Mouse (Mus musculus): ENCODE measurements around the gene Usp5. TPM values are rescaled to one million over a fixed set of nuclear protein-coding genes. Genes with fewer than 3 reads are reported as not detected.

Usp5 gene
- total and polyA plus RNA-seq, 2 experiments, result 49.3 to 55.9 TPM

DNA sequence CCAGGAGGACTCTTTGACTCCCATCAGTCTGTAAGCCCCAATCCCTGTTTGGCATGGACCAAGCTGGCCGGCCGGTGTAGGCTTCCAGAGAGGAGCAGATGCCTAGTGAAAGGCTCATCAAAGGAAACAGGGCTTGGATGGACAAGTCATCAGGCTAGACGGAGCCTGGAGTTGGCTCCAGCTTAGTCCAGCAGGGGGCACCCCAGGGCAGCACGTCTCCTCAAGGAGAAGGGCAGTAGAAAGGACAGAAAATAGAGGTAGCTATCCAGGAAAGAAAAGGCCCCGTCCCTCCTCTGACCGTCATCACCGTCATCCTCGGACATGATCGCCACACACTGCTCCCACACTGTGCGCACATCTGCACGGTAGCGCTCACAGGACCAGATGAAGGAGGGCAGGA lies 30.4 kb upstream of the Usp5 start:
- peak; percentile 52 for DNase-seq (ENCODE audit: extremely low read depth, low read depth, low spot score)
- TF ChIP-seq CTCF (IDR thresholded peaks at IDR 0.05; ENCODE audit: low read depth, low read length) (peak; percentile 96), POLR2A (IDR thresholded peaks at IDR 0.05; ENCODE audit: extremely low read depth, insufficient read depth, low read length) (no peak)
- H3K4me3 ChIP-seq (ENCODE audit: insufficient read depth, low read depth, low read length), result no peak overlapping the region
- peaks cover 1% of the 10 kb centered on the region; the same call in 1 of the 2 replicates for H3K4me1 ChIP-seq (ENCODE audit: control insufficient read depth, insufficient read depth, low read length)
- H3K9ac ChIP-seq (ENCODE audit: low read depth, low read length), result no peak overlapping the region
- no peaks in the 10 kb centered on the region for H3K79me2 ChIP-seq (ENCODE audit: control insufficient read depth, insufficient read depth, low read length)
- no peak overlapping the region for H3K27ac ChIP-seq (replicated peaks; ENCODE audit: insufficient read depth, low read depth, low read length)
- WGBS, result 5% methylated on average over 12 of the region's 12 CpGs
- peaks cover 7% of the 10 kb centered on the region; the same call in 1 of the 2 replicates for H3K27me3 ChIP-seq (ENCODE audit: control insufficient read depth, insufficient read depth, low read length)
- no peaks in the 10 kb centered on the region for H3K36me3 ChIP-seq (ENCODE audit: control insufficient read depth, insufficient read depth, low read length)

- DNase-seq (ENCODE audit: extremely low read depth, low read depth, low spot score), result no peak
- TF ChIP-seq POLR2A (IDR thresholded peaks at IDR 0.05; ENCODE audit: extremely low read depth, insufficient read depth, low read length) (no peak), CTCF (IDR thresholded peaks at IDR 0.05; ENCODE audit: low read depth, low read length) (no peak)
- Histone ChIP-seq H3K4me3 (ENCODE audit: insufficient read depth, low read depth, low read length) (no peak overlapping the region), H3K27ac (replicated peaks; ENCODE audit: insufficient read depth, low read depth, low read length) (no peak overlapping the region), H3K4me1 (ENCODE audit: control insufficient read depth, insufficient read depth, low read length) (peaks cover 1% of the 10 kb centered on the region; the same call in 1 of the 2 replicates), H3K36me3 (ENCODE audit: control insufficient read depth, insufficient read depth, low read length) (no peaks in the 10 kb centered on the region), H3K9ac (ENCODE audit: low read depth, low read length) (no peak overlapping the region), H3K27me3 (ENCODE audit: control insufficient read depth, insufficient read depth, low read length) (peaks cover 7% of the 10 kb centered on the region; the same call in 1 of the 2 replicates), H3K79me2 (ENCODE audit: control insufficient read depth, insufficient read depth, low read length) (no peaks in the 10 kb centered on the region)
- 67% methylated on average over 28 of the region's 28 CpGs for WGBS
These were observed 29.5 kb upstream of the Usp5 start for GRCm38 (mm10) chr6:124858561-124859318.

DNA sequence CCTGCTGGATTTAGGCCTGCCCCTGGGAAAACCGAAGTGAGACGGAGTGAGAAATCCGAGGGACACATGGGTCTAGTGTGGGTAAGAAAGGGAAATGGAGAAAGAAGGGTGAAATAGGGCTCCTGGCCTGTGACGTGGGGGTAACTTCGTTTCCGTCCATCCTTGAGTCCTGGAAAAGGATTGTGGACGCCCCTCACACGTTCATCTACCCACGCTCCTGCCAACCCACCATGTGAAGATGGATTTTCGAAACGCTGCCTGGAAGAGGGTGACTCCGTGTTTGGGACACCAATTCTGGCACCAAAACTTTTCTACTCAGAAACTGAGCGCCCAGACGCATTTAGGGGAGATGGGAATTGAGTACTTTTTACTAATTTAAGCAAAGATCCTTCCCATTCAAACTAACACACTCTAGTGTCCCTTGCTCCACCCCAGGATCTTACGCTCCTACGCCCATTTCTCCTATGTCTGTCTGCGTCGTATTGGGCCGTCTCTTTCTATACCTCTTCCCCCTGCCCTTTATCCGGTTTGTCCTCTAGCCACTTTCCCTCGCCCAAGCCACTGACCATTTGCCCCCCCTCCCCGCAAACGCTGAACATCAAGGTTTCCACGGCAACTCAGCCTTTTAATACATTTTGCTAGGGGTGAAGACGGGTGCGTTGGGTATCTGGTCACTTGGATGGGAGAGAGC lies 28.7 kb upstream of the Usp5 start:
- TF ChIP-seq POLR2A (IDR thresholded peaks at IDR 0.05; ENCODE audit: extremely low read depth, insufficient read depth, low read length) (no peak), CTCF (IDR thresholded peaks at IDR 0.05; ENCODE audit: low read depth, low read length) (no peak)
- no peak for DNase-seq (ENCODE audit: extremely low read depth, low read depth, low spot score)
- H3K79me2 ChIP-seq (ENCODE audit: control insufficient read depth, insufficient read depth, low read length), result no peaks in the 10 kb centered on the region
- H3K36me3 ChIP-seq (ENCODE audit: control insufficient read depth, insufficient read depth, low read length), result no peaks in the 10 kb centered on the region
- H3K27ac ChIP-seq (replicated peaks; ENCODE audit: insufficient read depth, low read depth, low read length), result no peak overlapping the region
- H3K9ac ChIP-seq (ENCODE audit: low read depth, low read length), result 0 out of 2 replicates have a peak overlapping the region, but pooled peaks have one; percentile 35
- no peak overlapping the region for H3K4me3 ChIP-seq (ENCODE audit: insufficient read depth, low read depth, low read length)
- 31% methylated on average over 26 of the region's 26 CpGs for WGBS
- H3K27me3 ChIP-seq (ENCODE audit: control insufficient read depth, insufficient read depth, low read length), result peaks cover 7% of the 10 kb centered on the region; the same call in 1 of the 2 replicates
- H3K4me1 ChIP-seq (ENCODE audit: control insufficient read depth, insufficient read depth, low read length), result peaks cover 1% of the 10 kb centered on the region; the same call in 1 of the 2 replicates

DNA sequence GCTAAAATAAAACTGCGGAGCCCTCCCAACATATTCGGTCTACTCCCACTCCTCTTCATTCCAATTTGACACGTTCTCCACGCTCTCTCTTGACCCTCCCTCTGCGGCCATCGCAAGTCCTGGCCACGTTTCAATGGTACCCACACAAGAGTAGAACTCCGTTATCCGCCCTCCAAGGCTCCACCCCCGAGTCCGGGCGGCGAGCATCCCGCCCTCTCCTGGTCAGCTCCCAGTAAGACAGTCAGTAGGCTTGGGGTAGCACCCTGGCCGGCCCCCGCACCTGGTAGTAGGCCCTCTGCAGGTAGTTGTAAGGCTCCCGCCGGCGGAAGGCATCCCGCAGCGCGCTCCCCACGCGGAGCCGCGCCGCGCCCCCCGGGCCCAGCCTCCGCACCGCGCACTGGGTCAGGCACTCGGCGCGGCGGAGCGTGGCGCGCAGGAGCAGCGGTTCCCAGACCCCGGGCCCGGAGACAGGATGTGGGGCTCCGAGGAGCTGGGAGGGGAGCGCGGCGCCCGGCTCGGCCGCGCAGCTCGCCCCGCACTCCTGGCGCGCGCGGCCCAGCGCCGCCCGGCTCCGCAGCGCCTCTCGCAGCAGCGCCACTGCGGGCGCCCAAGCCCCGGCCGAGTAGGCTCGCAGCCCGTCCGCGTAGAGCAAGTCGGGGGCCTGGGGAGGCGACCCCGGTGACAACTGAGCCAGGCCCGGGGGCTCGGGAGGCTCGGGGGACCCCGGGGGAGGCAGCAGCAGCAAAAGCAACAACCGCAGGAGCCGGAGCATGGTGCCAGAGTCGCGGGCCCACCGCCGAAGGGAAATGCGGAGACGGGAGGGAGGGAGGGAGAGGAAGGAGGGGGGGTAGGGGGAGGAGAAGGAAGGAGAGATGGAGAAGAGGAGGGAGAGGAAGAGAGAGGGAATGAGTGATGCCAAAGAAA lies 27.9 kb upstream of the Usp5 start, which contains the start of gene P3h3:
P3h3 (minus strand) TSS at position 837 of the 924 bp plus-strand sequence.
- DNase-seq (ENCODE audit: extremely low read depth, low read depth, low spot score), result no peak
- Histone ChIP-seq H3K36me3 (ENCODE audit: control insufficient read depth, insufficient read depth, low read length) (no peaks in the 10 kb centered on the region), H3K27me3 (ENCODE audit: control insufficient read depth, insufficient read depth, low read length) (peaks cover 7% of the 10 kb centered on the region; the same call in 1 of the 2 replicates), H3K27ac (replicated peaks; ENCODE audit: insufficient read depth, low read depth, low read length) (no peak within 1 kb of the TSS), H3K4me3 (ENCODE audit: insufficient read depth, low read depth, low read length) (peak within 1 kb of the TSS; percentile 63), H3K9ac (ENCODE audit: low read depth, low read length) (peak within 1 kb of the TSS; percentile 76), H3K4me1 (ENCODE audit: control insufficient read depth, insufficient read depth, low read length) (peaks cover 1% of the 10 kb centered on the region; the same call in 1 of the 2 replicates), H3K79me2 (ENCODE audit: control insufficient read depth, insufficient read depth, low read length) (no peaks in the 10 kb centered on the region)
- TF ChIP-seq CTCF (IDR thresholded peaks at IDR 0.05; ENCODE audit: low read depth, low read length) (peak; percentile 76), POLR2A (IDR thresholded peaks at IDR 0.05; ENCODE audit: extremely low read depth, insufficient read depth, low read length) (no peak)
- 1% methylated on average over 86 of the region's 86 CpGs for WGBS

DNA sequence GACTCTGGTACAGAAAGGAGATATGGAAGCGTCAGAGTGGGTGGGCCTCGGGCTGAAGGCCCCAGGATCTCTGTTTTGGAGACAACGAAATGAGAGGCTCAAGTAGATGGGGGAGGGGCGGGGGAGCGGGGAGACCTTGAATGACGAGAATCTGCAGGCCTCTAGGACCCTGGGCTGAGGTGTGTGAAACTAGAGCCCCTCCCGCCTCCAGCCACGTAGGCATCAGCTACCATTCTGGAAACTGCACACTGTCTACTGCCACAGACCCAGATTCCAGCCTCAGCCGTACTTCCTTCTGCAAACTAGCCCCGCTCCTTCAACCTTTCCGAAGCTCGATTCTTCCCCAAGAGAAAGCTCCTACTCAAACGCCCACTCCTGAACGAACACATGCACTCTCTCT lies 27.0 kb upstream of the Usp5 start:
- no peak overlapping the region for H3K4me3 ChIP-seq (ENCODE audit: insufficient read depth, low read depth, low read length)
- TF ChIP-seq POLR2A (IDR thresholded peaks at IDR 0.05; ENCODE audit: extremely low read depth, insufficient read depth, low read length), result no peak
- peaks cover 1% of the 10 kb centered on the region; the same call in 1 of the 2 replicates for H3K4me1 ChIP-seq (ENCODE audit: control insufficient read depth, insufficient read depth, low read length)
- 34% methylated on average over 14 of the region's 14 CpGs for WGBS
- H3K27me3 ChIP-seq (ENCODE audit: control insufficient read depth, insufficient read depth, low read length), result peaks cover 7% of the 10 kb centered on the region; the same call in 1 of the 2 replicates
- H3K9ac ChIP-seq (ENCODE audit: low read depth, low read length), result no peak overlapping the region
- H3K36me3 ChIP-seq (ENCODE audit: control insufficient read depth, insufficient read depth, low read length), result no peaks in the 10 kb centered on the region
- no peaks in the 10 kb centered on the region for H3K79me2 ChIP-seq (ENCODE audit: control insufficient read depth, insufficient read depth, low read length)
- no peak overlapping the region for H3K27ac ChIP-seq (replicated peaks; ENCODE audit: insufficient read depth, low read depth, low read length)
- DNase-seq (ENCODE audit: extremely low read depth, low read depth, low spot score), result no peak
